Mouse (Mus musculus) kidney, postnatal 0 days (tissue): Measurements from ENCODE around the gene Apold1. TPM values are rescaled to one million over a fixed set of nuclear protein-coding genes. Genes with fewer than 3 reads are reported as not detected.

Source experiments
- ATAC-seq: fragments of 200-750 bp; cut with Nextera tagmentation; replicated peaks from 2 replicates; pipeline ENCODE4 v1.8.0; 2017; ENCODE audit warnings: low read depth, moderate number of reproducible peaks, moderate TSS enrichment, moderate library complexity; ENCODE audit not compliant: low FRiP score
- DNase-seq: peaks from one replicate; pipeline ENCODE4 v3.0.0-alpha.2; 2016; ENCODE audit warnings: low spot score
- H3K27ac ChIP-seq: fragments of 300-500 bp; sonication (generic); 2 replicates; pipeline ENCODE4 v1.5.1; 2014; ENCODE audit warnings: mild to moderate bottlenecking
- H3K27me3 ChIP-seq: fragments of 300-500 bp; sonication (generic); 2 replicates; pipeline ENCODE4 v1.6.1; 2014; ENCODE audit warnings: low read length, mixed read lengths; ENCODE audit not compliant: insufficient read depth
- H3K36me3 ChIP-seq: fragments of 300-500 bp; sonication (generic); 2 replicates; pipeline ENCODE4 v1.6.1; 2014; ENCODE audit warnings: low read length, mixed read lengths; ENCODE audit not compliant: insufficient read depth
- H3K4me1 ChIP-seq: fragments of 300-500 bp; sonication (generic); replicated peaks from 2 replicates; pipeline ENCODE4 v1.6.1; 2014; ENCODE audit warnings: antibody characterized with exemption, low read length, mixed read lengths; ENCODE audit not compliant: insufficient read depth
- H3K4me2 ChIP-seq: fragments of 300-500 bp; sonication (generic); 2 replicates; pipeline ENCODE4 v1.6.1; 2014; ENCODE audit warnings: mild to moderate bottlenecking, low read length, moderate library complexity, mixed read lengths
- H3K4me3 ChIP-seq: fragments of 300-500 bp; sonication (generic); replicated peaks from 2 replicates; pipeline ENCODE4 v1.5.1; 2014; ENCODE audit warnings: low read depth, low read length
- H3K9ac ChIP-seq: fragments of 300-500 bp; sonication (generic); 2 replicates; pipeline ENCODE4 v1.6.1; 2014; ENCODE audit warnings: low read depth, low read length
- H3K9me3 ChIP-seq: fragments of 300-500 bp; sonication (generic); replicated peaks from 2 replicates; pipeline ENCODE4 v1.6.1; 2016; ENCODE audit warnings: low read length, inconsistent platforms, mixed read lengths
- CTCF ChIP-seq: IDR thresholded peaks from 2 replicates; pipeline ENCODE4 v1.5.1; 2016; ENCODE audit warnings: antibody characterized with exemption, low read depth, mild to moderate bottlenecking, moderate library complexity
- WGBS: fragments of 180-500 bp; shearing (Covaris S2); extraction: QIAGEN DNeasy Blood & Tissue Kit; methylation state at CpG from one replicate; pipeline ENCODE4 v1.1.7; 2014; 5-methylcytosine and 5-hydroxymethylcytosine counted together
- polyA plus RNA-seq: library from polyadenylated mRNA; unstranded; fragments of >200 nt; fragmentation: Nextera tagmentation; extraction: Ambion mirVana; gene quantifications from 2 replicates; pipeline ENCODE4 v1.2.1, GENCODE M21; 2015

The Apold1 gene
- polyA plus RNA-seq, 1 experiment from 2014 or later = 4.4 TPM

DNA sequence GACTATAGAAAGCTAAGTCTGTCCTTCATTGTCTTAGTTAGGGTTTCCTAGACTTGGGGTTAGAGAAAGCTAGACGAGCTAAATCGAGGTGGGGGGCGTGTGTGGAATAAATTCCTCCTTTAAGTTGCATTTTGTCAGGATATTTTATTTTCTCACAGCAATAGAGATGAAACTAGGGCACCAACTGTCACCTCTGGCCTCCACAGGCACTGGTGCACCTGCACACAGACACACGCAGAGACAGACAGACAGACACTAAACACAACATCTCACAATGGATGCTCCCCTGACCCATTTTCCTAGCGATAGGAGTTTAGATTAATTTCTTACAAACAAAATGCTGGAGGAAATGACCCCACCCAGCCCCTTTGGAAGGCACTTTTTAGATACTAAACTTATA, 14.8 kb upstream of the Apold1 start:
- DNase-seq = no peak
- Histone ChIP-seq H3K4me3 (no peak overlapping the region), H3K4me2 (no peak overlapping the region), H3K9me3 (no peaks in the 10 kb centered on the region), H3K9ac (no peak overlapping the region), H3K27me3 (no peaks in the 10 kb centered on the region), H3K4me1 (no peaks in the 10 kb centered on the region), H3K27ac (no peak overlapping the region), H3K36me3 (no peaks in the 10 kb centered on the region)
- no peak for TF ChIP-seq CTCF
- WGBS = 80% methylated on average over 5 of the region's 5 CpGs
- ATAC-seq = no peak

DNA sequence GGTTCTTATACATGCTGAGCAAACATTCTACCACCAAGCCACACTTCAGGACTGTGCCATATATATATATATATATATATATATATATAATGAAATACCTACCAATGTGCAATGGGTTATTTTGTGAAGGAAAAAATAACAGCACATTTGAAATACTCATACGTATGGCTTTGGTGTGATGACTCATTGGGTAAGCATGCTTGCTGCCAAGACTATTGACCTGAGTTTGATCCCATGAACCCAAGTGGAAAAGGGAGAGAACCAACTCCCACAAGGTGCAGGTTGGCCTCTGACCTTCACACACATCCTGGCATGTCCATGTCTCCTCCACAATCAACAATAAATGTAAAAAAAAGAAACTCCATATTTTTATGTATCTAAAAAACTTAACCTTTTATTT, 13.2 kb upstream of the Apold1 start:
- DNase-seq (no peak), ATAC-seq (no peak; the same call in 1 of the 2 replicates)
- Histone ChIP-seq H3K4me1 (no peaks in the 10 kb centered on the region), H3K36me3 (no peaks in the 10 kb centered on the region), H3K4me3 (no peak overlapping the region), H3K4me2 (no peak overlapping the region), H3K9ac (no peak overlapping the region), H3K27me3 (no peaks in the 10 kb centered on the region), H3K27ac (no peak overlapping the region), H3K9me3 (no peaks in the 10 kb centered on the region)
- WGBS = 26% methylated on average over 1 of the region's 1 CpGs
- no peak for TF ChIP-seq CTCF

DNA sequence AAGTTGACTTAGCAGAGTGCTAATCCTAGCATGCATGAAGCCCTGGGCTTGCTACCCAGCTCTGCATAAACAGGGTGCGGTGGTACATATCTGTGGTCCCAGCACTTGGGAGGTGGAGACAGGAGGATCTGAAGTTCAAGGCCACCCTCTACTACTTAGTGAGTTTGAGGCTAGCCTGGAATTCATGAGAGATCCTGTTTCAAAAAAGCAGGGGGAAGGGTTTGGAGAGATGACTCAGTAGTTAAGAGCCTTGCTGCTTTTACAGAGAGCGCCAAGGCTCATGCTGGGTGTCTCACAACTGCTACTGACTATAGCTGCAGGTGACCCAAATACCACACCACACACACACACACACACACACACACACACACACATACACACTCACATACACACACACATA, 12.0 kb upstream of the Apold1 start:
- DNase-seq (no peak), ATAC-seq (no peak)
- no peak overlapping the region for H3K9ac ChIP-seq
- H3K9me3 ChIP-seq = no peaks in the 10 kb centered on the region
- no peak overlapping the region for H3K4me3 ChIP-seq
- H3K27ac ChIP-seq = no peak overlapping the region
- no peak for TF ChIP-seq CTCF
- H3K4me2 ChIP-seq = no peak overlapping the region
- H3K36me3 ChIP-seq = no peaks in the 10 kb centered on the region
- WGBS = 90% methylated on average over 2 of the region's 2 CpGs
- no peaks in the 10 kb centered on the region for H3K27me3 ChIP-seq
- 0 out of 2 replicates have a peak, but pooled peaks cover 5% of the 10 kb centered on the region for H3K4me1 ChIP-seq

DNA sequence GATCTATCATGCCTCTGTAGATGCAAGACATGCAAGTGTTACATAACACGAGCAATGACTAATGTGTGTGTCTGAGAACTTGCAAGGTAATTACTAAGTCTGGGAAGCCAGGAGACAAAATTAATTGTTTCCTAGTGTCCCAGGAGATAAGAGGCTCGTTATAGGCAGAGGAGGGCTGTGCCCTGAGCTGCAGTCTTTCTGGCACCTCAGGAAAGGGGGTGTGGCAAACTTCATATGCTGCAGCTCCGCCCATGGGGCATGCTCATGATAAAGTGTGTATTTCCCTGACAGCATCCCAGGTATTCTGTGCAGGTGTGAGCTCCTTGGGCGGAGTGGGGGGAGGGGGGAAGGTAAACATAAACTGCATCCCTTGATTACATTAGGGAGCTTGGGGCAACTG, 9.4 kb upstream of the Apold1 start:
- WGBS = 37% methylated on average over 4 of the region's 4 CpGs
- Histone ChIP-seq H3K36me3 (no peaks in the 10 kb centered on the region), H3K4me1 (0 out of 2 replicates have a peak, but pooled peaks cover 5% of the 10 kb centered on the region), H3K9me3 (no peaks in the 10 kb centered on the region), H3K27ac (no peak overlapping the region), H3K4me3 (no peak overlapping the region), H3K9ac (no peak overlapping the region), H3K27me3 (no peaks in the 10 kb centered on the region), H3K4me2 (no peak overlapping the region)
- TF ChIP-seq CTCF = no peak
- ATAC-seq = no peak; the same call in 1 of the 2 replicates
- DNase-seq = no peak

DNA sequence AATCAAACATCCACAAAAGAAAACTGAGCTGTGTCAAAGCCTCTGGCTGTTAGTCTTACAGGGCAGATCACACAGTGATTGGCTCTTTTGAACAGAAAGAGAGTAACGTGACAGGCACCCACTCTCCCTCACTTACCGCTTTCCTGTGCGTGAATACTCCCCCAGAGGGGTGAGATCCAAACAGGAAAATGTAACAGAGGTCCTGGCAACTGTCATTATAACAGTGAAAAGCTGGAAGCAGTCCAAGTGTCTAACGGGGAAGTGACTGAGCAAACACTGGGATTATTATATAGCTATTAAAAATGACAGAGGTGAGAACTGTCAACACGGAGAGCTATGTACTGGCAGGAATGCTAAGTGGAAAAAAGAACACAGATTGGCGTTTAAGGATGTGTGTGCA, 4.9 kb upstream of the Apold1 start:
- Histone ChIP-seq H3K4me1 (peaks cover 5% of the 10 kb centered on the region; the same call in 1 of the 2 replicates), H3K9ac (no peak overlapping the region), H3K4me2 (no peak overlapping the region), H3K4me3 (no peak overlapping the region), H3K27ac (no peak overlapping the region), H3K9me3 (no peaks in the 10 kb centered on the region), H3K36me3 (no peaks in the 10 kb centered on the region), H3K27me3 (no peaks in the 10 kb centered on the region)
- WGBS = 35% methylated on average over 6 of the region's 6 CpGs
- ATAC-seq (no peak), DNase-seq (no peak)
- TF ChIP-seq CTCF = no peak

DNA sequence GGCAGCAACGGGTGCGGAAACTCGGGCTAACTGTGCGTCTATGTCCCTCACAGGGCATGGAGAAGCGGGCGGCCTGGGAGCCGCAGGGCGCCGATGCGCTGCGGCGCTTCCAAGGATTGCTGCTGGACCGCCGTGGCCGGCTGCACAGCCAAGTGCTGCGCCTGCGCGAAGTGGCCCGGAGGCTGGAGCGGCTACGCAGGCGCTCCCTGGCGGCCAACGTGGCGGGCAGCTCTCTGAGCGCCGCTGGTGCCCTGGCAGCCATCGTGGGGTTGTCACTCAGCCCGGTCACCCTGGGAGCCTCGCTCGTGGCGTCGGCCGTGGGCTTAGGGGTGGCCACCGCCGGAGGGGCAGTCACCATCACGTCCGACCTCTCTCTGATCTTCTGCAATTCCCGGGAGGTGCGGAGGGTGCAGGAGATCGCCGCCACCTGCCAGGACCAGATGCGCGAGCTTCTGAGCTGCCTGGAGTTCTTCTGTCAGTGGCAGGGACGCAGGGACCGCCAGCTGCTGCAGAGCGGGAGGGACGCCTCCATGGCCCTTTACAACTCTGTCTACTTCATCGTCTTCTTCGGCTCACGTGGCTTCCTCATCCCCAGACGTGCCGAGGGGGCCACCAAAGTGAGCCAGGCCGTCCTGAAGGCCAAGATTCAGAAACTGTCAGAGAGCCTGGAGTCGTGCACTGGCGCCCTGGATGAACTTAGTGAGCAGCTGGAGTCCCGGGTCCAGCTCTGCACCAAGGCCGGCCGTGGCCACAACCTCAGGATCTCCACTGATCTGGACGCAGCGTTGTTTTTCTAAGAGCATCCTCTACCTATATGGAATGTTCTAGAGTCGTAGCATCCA, 2.2 kb downstream of the Apold1 start:
- TF ChIP-seq CTCF = peak; percentile 84
- 2% methylated on average over 62 of the region's 62 CpGs for WGBS
- no peaks in the 10 kb centered on the region for H3K9me3 ChIP-seq
- H3K9ac ChIP-seq = peak overlapping the region; percentile 66
- H3K36me3 ChIP-seq = no peaks in the 10 kb centered on the region
- peak; percentile 93 for DNase-seq
- H3K27me3 ChIP-seq = no peaks in the 10 kb centered on the region
- peaks cover 6% of the 10 kb centered on the region; the same call in 1 of the 2 replicates for H3K4me1 ChIP-seq
- H3K4me2 ChIP-seq = peak overlapping the region; percentile 93
- ATAC-seq = peak; percentile 92
- peak overlapping the region; percentile 75 for H3K27ac ChIP-seq
- H3K4me3 ChIP-seq = peak overlapping the region; percentile 53
